Mouse (Mus musculus) heart, adult 8-10 months (tissue): ENCODE data around the gene Ankrd66. TPM values are rescaled to one million over a fixed set of nuclear protein-coding genes. Genes with fewer than 3 reads are reported as not detected.

Source experiments
- DNase-seq: peaks from one replicate; pipeline ENCODE4 v3.0.0; 2022; ENCODE audit warnings: low spot score
- total RNA-seq, 4 experiments: library from RNA; stranded (reverse); gene quantifications; 2 replicates each; pipeline ENCODE4 v1.2.4; 2022

Ankrd66 gene
- not detected for total RNA-seq

DNA sequence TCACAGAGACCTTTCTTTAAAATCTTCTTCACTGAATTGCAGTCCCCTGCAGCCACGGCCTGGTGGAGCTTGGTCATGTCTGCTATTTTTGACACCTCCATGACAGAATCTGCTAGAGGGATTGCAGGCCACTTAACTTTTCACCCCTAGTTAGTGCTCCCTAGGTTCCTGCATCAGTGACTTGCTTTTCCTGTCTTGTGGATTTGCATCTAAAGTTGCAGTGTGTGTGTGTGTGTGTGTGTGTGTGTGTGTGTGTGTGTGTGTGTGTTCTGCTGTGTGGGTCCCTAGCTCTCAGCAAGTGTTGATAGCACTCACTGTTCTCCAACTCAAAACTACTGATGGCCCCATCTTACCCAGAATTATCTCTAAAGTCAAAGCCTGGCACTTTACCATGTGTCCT is at the start of gene Ankrd66:
TSS of gene Ankrd66 (minus strand) at position 101 of the 400 bp plus-strand sequence.
- no peak for DNase-seq

DNA sequence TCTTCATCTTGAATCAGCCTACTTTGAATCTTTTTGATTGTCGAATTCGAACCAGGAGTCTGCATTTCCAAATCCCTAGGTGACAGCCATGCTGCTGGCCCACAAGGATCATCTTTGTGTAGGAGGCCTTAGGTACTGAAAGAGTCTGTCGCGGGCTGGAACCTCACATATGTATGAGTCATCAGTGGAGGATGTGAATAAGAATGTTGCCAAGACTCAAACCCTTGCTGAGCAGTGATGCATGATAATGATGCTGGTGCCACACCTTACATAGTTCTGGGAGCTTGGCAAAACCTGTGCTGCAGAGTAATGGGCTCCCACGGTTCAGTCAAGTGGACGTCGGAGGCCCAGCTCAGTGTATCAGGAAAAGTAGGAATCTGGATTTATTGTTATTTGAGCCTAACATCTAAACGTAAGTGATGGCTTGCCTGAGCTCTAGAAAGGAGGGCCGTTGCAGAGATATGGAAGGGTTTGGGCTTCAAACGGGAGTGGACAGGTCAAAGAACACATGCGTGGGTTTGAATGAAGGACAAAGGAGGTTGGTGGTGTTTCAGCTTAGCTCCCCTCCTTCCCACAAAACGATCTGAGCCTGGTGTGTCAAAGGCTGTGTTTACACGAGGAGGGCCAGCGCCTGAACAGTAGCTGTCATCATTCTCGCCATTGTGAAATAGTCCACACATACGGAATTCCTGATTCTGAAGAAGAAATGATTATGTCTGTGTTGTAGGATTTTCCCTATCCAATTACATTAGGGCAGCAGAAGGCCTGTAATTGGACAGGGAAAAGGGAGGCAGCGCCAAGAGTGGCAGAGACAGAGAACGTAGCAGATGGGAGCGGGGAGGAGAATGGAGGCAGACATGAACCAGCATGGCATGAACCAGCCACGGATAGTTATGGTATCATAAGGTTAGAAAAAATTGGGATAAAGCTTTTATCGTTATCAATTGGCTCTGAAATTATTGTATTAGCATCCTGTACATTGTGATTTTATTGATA is 49.2 kb upstream of the Ankrd66 start:
- no peak for DNase-seq

DNA sequence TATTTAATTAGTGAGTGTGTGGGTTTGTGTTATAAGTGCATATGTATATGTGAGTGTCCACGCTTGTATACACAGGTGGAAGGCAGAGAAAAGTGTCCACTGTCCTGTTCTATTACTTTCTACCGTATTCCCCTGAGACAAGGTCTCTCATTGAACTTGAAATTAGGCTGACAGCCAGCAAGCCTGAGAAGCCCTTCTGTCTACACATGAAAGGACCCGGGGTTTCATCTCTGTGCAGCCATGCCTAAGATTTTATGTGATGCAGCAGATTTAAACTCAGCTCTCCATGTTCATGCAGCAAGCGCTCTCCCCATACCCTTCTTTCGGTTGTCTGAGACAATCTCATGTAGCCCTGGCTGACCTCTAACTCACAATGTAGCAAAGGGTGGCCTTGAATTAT is 47.1 kb upstream of the Ankrd66 start:
- no peak for DNase-seq

DNA sequence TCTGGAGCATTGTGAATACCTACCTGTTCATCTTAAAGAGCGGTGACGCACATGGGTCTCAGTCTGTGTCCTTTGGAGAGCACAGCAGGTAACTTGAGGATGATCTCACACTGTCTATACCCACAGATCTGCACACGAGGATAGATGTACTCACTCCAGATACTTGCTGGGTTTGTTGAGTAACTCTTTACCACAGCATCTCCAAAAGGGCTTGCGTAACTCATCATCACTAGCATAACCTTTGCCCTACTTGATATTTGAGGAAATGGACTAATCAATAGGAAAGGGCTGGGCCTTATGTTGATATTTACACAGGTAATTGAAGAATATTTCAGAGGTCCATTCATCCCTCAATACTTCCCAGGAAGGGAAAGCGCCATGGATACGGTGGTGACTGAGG is 46.3 kb upstream of the Ankrd66 start:
- DNase-seq, result no peak

DNA sequence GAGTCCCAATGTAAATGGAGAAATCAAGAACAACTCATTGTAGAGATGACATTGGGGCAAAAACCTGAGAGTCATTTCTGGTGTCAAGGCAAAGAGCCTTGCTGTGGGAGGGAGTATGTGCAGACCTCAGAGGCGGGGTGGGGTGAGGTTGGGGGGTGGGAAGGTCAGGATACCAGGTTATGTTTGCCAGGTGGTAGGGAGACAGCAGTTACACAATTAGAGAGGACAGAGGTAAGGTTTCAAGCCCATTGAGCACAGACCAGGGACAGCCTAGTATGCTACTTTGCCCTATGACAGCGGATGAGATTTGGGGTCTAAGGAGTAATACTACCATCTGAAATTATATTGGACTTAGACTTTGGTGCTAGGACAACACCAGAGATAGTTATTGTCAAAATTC is 43.8 kb upstream of the Ankrd66 start:
- DNase-seq, result no peak

DNA sequence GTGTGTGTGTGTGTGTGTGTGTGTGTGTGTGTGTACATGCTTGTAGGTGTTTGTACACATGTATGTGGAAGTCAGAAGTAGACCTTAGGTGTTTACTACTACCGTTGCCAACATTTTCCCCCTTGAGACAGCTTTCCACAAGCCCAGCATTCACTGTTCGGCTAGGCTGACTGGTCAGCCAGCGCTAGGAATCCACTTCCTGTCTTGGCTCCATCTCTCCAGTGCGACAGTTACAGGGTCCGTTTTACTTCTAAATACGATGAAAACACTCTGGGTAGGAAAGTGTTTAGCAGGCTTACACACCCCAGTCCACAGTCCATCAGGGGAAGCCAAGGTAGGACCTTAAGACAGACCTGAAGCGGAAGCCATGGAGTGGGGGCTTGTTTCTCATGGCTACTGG is 41.3 kb upstream of the Ankrd66 start:
- no peak for DNase-seq

DNA sequence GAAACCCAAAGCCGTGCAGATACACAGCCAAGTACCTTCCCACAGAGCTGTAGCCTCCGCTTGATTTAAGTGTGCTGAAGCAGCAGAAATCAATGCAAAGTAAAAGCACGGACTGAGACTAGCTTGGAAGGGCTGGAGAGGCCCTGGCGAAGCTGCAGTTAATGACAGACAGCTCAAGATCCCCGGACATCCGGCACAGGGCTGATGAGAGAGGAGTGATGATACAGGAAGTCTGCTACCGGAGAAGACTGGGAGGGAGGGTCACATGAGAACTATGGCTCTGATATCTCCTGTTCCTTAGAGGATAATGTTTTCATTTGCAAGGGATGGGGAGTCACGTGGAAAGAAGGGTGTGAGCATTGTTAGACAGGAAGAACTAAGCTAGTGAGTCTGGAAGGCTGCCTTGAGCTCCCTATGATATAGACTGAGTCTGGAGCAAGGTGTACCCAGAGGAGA is 37.6 kb upstream of the Ankrd66 start:
- peak; percentile 52 for DNase-seq

DNA sequence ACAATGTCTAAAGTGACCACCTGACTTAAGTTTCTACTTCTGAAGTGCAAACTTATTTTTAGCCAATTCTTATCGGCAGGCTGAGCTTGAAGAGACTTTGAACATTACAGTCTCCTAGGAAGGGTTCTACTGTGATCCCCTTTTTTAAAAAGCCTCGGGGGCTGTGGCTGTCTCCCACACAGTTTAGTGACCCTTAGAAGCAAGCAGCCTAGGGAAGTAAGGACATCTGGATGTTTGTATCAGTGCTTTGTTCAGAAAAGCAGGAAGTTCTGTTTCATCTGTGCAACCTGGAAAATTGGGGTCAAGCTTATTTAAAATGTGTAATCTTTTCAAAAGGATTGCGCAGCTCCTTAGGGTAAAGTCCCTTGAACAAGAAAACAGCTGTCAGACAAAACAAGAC is 37.0 kb upstream of the Ankrd66 start:
- DNase-seq, result no peak

DNA sequence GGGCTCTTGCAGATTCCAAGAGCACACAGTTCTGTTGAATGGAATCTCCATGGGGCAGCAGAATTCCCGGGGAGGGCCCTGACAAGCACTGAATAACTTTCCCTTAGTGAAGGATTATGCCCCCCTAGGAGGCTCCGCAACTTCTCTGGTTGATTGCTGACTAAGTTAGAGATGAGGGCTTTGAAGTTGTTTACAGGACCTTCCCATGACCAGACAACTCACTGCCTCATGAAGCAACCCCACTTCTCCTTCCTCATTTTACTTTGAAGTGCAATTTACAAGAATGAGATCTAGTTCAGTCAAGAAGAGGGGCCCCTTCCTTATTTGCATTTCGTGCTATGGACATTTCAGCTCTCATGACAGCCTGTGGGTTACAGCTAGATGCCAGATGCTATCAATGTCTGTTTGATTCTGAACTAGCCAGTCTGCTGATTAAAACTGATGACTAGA is 30.2 kb upstream of the Ankrd66 start:
- DNase-seq, result peak; percentile 24

DNA sequence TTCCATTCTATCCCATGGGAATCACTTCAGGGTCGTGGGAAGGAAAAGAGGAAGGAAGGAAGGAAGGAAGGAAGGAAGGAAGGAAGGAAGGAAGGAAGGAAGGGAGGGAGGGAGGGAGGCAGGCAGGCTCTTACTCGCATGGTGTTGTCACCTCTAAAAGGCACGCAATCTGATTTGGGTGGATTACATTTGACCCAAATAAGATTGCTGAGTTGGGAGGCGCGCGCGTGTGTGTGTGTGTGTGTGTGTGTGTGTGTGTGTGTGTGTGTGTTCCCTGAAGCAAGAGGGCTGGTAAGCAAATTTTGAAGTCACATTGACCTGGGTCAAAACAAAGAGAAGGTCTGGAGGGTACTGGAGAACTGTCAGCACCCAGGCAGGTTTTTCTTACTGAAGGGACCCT is 25.8 kb upstream of the Ankrd66 start:
- DNase-seq, result no peak

DNA sequence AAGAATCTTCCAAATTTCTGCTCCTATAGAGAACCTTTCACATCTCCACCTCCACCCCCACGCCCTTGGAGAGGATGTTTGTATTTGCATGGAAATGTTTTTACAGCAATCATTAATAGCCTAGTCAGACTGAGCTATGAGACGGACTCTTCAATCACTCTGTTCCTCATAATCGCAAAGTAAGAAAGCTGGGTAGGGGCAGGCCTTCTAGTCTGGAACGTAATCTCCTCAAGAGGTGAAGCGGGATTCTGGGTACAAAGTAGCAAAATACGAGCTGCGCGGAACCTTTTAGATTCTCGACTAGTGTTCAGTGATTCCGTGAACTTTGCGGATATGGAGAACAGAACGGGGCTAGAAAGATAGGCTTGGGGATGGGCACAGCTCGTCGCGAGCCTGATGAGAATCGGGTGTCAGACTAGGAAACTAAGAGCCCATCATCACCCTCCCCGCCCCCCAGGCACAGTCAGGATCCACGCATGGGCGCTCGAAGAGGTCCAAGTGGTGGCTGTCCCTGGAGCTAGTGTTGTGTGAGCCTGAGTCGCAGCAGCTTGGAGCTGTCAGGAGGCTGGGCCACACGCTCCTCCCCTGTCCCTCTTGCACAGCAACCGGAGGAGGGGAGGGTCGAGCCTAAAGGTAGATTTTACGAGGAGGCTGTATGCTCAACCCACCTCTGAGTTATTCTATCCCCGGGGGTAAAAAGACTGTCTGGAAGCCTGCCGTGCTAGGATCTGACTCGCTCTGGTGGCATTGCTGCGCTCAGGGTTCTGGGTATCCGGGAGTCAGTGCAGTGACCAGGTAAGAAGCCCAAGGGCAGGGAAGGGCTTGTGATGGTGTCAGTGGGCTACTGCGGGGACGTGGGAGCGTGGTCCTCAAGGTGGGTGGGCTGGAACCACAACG is 24.8 kb upstream of the Ankrd66 start, which contains the start of gene Pla2g7:
TSS of gene Pla2g7 (plus strand) at position 107 of the 897 bp plus-strand sequence.
- peak; percentile 21 for DNase-seq

DNA sequence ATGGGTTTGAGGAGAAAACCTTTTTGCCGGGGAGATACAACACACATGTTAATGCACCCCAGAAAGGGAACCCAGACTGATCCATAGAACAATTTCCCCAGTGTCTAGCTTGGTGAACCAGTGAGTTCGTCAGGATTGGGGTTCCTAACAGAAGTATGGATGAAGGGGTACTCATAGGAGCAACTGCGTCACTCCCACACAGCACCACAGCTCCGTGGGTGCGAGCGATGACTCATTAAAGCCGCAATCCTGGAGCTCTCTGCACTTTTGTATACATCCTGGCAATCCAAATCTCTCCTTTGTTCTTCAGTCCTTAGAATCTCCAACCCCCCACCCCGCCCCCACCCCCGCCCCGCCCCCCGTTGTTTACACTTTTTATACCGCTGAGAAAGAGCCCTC is 24.2 kb upstream of the Ankrd66 start:
- no peak for DNase-seq

DNA sequence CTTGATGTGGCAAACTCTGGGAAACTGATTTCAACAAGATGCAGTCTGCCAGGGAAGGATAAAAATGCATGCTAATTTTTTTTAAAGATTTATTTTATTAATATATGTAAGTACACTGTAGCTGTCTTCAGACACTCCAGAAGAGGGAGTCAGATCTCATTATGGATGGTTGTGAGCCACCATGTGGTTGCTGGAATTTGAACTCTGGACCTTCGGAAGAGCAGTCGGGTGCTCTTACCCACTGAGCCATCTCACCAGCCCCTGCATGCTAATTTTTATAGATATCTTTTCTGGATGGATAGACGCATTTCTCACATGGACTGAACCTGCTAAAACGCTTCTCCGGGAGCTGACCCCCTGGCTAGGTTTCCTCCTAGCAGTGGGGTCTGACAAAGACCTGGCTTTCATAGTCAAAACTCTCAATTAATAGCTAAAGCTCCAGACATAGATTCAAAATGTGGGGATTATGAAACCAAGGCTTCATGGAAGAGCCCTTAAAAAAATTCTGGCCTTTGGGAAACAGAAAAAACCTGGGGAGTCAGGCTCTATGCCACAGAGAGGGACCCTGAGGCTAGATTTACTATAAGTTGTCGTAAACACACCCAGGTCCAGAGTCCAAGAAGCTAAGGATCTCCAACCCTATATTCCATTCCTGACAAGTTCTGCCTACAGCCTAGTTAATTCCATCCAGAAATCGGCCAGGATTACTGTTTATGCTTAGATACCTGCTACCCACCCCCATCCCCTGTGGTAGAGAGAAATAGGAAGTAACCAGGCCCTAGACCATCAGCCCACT is 20.0 kb upstream of the Ankrd66 start:
- DNase-seq, result no peak

DNA sequence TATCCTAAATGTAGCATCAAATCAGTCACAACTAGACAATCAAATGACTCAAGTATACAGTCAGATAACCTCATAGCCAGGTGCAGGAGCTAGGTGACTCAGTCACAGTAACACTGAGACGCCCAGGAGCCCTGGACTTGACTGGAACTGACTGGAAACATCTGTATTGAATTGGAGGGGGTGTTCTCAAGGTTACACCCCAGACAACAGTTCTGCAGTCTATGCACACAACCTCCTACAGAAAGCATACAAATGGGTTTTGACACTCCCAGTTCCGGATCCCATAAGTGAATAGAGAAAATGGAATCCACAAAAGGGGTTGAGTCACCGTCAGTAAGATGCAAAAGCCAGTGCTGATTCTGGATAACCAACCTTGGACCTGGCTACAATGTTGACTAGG is 15.2 kb upstream of the Ankrd66 start:
- no peak for DNase-seq

DNA sequence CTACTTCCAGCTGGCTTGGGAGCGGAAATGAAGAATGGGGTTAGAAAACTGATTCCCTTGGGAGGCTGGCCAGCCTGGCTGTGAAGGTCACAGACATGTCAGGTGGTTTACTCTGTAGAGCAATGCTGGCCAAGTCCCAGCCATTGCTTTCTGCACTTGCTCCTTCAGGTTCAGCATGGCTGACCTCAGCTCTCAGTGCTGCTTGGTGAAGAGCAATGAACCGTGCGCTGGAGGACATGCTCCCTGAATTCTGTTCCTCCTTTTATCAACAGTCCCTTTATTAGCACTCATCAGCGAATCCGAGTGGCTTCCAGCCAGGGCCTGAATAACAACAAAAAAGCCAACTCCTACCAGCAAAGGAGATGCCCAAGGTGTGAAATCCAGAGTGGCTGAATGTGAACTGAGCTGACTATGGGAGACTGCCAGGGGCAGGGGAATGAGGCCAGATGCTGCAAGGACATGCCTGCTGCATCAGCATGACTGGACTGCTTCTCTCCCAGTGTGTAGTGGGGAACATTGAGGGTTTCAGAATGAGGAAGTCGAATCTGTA is 14.2 kb upstream of the Ankrd66 start:
- DNase-seq, result peak; percentile 51

DNA sequence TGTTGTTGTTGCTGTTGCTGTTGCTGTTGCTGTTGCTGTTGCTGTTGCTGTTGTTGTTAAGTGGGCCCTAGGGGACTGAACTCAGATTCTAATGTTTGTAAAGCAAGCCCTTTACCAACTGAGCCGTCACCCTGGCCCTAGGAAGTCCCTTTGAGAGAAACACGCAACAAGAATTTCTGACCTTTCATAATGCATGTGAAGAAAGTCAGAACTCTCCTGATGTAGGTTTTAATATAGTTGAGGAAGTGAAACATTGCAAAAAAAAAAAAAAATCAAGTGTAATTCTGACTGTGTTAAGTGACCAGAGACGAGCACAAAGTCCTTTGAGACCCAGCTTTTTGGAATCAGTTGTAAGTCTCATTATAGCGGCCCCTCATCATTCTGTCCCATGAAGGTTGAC is 13.7 kb upstream of the Ankrd66 start:
- no peak for DNase-seq

DNA sequence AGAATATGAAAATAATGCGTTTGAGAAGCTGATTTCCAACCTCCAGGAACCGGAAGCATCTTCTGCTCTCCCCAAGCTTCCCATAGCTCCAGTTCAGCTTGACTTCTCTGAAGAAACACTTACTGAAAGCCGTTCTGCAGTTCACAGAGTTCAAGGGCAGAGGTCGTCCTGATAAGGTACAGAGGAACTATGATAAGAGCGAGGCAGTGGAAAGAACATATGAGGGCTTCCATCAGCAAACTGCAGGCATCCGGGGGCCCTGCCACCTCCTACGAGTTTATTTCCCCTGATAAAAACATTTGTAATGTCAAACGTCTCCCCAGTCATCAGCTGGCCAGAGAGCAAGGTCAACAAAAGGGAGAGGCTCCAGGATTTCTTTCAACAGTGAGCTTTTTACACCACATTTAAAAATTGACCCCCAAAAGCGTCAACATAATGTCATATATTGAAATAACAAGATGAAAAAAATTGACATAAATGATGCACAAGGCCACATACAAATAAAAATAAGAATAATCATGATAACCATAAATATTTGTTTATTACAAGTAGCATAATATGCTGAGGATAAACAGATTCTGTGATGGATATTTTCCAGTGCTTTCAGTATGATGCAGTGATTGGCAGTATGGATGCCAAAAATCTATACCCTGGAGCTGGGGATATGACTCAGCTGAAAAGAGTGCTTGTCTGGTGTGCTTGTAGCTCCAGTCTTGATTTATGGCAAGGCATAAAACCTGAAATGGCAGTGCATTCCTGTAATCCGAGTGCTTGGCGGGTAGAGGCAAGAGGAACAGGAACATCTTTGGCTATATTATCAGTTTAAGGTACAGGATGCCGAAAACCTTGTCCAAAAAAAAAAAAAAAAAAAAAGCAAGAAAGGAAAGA is 11.3 kb upstream of the Ankrd66 start:
- DNase-seq, result peak; percentile 17

DNA sequence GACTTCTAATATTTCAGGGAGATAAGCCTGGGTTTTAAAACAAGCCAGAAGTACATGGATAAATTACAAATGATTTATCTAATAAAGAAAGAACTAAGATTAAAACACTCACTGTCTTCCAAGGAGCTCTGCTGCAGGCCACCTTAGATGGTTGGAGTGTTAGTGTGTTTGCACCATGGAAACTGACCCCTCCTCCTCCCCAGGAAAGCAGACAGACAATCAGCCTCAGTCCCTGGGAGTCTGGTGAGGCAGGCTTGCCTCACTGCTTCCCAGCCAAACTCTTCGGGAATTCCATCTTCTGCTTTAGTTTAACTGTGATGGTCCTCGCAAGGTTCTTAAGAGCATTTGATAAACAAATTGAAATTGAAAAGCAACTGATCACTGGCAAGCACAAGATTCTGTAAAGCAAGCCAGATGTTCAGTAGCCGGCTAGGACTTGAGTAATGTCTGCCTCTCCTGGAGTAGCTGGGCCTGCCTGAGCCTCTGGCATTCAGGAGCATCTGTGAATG is 7.7 kb upstream of the Ankrd66 start:
- no peak for DNase-seq

DNA sequence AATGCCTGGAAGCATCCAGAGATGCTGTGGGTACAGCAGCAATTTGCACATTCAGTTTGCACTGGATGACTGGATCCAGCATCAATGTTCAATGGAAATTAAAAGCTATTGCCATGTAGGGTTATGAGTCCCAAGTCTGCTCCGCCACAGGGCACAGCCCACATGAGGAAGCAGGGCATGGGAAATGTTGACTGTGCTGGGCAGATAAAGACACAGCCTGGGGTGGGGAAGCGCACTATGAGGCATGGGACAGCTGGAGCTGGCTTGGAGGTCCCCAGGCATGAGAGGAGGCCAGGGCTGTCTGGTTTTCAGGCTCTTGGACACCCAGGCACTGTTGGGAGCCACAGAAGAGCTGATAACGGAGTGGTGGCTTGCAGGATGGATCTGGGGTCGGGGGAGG is 601 bp upstream of the Ankrd66 start:
- no peak for DNase-seq

DNA sequence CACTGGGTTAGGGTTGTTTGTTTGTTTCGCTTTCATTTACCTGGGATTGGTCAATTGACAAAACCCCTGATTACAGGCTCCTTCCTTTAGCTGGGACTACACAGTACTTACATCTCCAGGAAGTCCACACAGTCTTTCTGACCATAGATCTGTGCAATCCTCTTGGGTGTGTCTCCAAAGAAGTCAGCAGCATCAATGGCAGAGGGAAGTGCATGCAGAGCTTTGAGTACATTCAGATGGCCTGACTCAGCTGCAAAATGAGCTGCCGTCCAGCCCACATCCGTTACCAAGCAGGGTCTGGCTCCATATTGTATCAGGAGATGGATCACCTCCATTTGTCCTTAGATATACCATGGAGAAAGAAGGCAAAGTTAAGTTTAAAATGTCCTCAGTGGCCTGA is 4.7 kb downstream of the Ankrd66 start:
- no peak for DNase-seq
